In the genomic region with DNA sequence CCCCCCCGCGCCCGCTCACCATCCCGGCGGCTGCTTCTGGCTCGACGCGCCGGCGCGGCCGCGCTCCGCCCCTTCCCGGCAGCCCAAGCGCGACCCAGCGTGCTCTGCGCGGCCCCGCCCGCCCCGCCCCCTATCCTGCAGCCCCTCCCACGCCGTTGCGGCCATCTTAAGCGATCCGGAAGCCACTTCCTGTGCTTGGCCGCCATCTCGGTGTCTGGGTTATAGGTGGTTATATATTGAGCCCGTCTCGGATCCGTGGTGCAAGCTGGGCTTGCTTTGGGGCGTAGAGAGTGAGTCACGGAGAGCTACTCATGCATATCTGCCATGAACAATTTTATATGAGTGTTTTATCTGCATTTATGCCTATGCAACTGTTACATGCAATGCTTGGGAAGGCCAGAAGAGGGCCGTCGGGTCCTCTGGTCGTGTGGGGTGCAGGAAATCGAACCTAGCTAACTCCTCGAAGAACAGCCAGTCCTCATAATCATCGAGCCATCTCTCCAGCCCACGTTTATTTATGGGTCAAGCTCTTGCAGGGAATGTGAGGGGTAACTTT, we compare ENCODE assay signal across 8 mouse cellular contexts. TPM values are rescaled to one million over a fixed set of nuclear protein-coding genes. Genes with fewer than 3 reads are reported as not detected.
DNase-seq lines count a peak whose midpoint lies in the region; ATAC-seq and TF ChIP-seq lines count a peak whose summit lies in the region.

TSS of gene Elob (minus strand) at position 73 of the 556 bp plus-strand sequence.

- DNase-seq in ES-E14 (ENCODE audit: low read depth, low spot score) = peak; percentile 76
- peak; percentile 85 for DNase-seq in cerebellum, adult 11-12 months
- DNase-seq in heart, postnatal 36 days = peak; percentile 83 to 88
- DNase-seq in layer of hippocampus, adult 2 months (ENCODE audit: low spot score in 2 of 2) = peak; percentile 81 to 83
- DNase-seq in lung, embryonic 14.5 days = peak; percentile 93
- DNase-seq in thymus, adult 2 months = peak; percentile 81

- H3K9me3 ChIP-seq in ES-E14 (ENCODE audit: control insufficient read depth, insufficient read depth, low read depth, low read length) = no peaks in the 10 kb centered on the region
- H3K9me3 ChIP-seq in forebrain, embryonic 16.5 days (ENCODE audit: control insufficient read depth, low read length) = no peaks in the 10 kb centered on the region
- peaks cover 5% of the 10 kb centered on the region; the same call in 1 of the 2 replicates for H3K9me3 ChIP-seq in lung, embryonic 14.5 days (ENCODE audit: low read depth, low read length)

- H3K27ac ChIP-seq in ES-E14 (ENCODE audit: insufficient read depth, low read depth, low read length, poor library complexity, severe bottlenecking) = peak within 1 kb of the TSS; percentile 95
- H3K27ac ChIP-seq in forebrain, embryonic 16.5 days (ENCODE audit: low read length) = peak within 1 kb of the TSS; percentile 98
- H3K27ac ChIP-seq in layer of hippocampus, adult 2 months = peak within 1 kb of the TSS; percentile 100
- peak within 1 kb of the TSS; percentile 94 for H3K27ac ChIP-seq in lung, embryonic 14.5 days (ENCODE audit: low read depth)
- H3K27ac ChIP-seq in olfactory bulb, adult 2 months (ENCODE audit: insufficient read depth, low read depth, low read length) = peak within 1 kb of the TSS; percentile 98
- H3K27ac ChIP-seq in thymus, adult 2 months (ENCODE audit: control insufficient read depth, insufficient read depth, low read length) = peak within 1 kb of the TSS; percentile 86

- intact Hi-C loops in heart, postnatal 36 days (cut with DNase I) = loop anchor here (1.0 to 5.0 kb wide), 4 partner anchors 25 to 82 kb away; partner anchors contain the start of genes Flywch1, Kremen2 and Srrm2

- peak; percentile 86 for TF ChIP-seq CTCF in layer of hippocampus, adult 2 months (conservative IDR thresholded peaks at IDR 0.05)
- TF ChIP-seq CTCF in lung, embryonic 14.5 days (IDR thresholded peaks at IDR 0.05; ENCODE audit: low read depth) = peak; percentile 72
- peak; percentile 73; the same call in 1 of the 2 replicates for TF ChIP-seq CTCF in olfactory bulb, adult 2 months (IDR thresholded peaks at IDR 0.05; ENCODE audit: insufficient read depth, low read depth, low read length)
- TF ChIP-seq CTCF in thymus, adult 2 months (IDR thresholded peaks at IDR 0.05; ENCODE audit: borderline replicate concordance, control insufficient read depth, extremely low read depth, insufficient read depth, low read length, poor library complexity) = peak; percentile 64; the same call in 1 of the 2 replicates

- TF ChIP-seq POLR2A in olfactory bulb, adult 2 months (IDR thresholded peaks at IDR 0.05; ENCODE audit: insufficient read depth, low read depth, low read length) = peak; percentile 31; the same call in 1 of the 2 replicates
- TF ChIP-seq POLR2A in thymus, adult 2 months (IDR thresholded peaks at IDR 0.05; ENCODE audit: control insufficient read depth, extremely low read depth, insufficient read depth, low read length, poor library complexity) = 0 out of 2 replicates have a peak, but pooled peaks have one; percentile 11

- peaks cover 20% of the 10 kb centered on the region for H3K36me3 ChIP-seq in ES-E14 (ENCODE audit: control insufficient read depth, insufficient read depth, low read length, poor library complexity, severe bottlenecking)
- peaks cover 7% of the 10 kb centered on the region; the same call in 1 of the 2 replicates for H3K36me3 ChIP-seq in forebrain, embryonic 16.5 days (ENCODE audit: control insufficient read depth, insufficient read depth)
- H3K36me3 ChIP-seq in lung, embryonic 14.5 days (ENCODE audit: insufficient read depth) = peaks cover 33% of the 10 kb centered on the region
- peaks cover 25% of the 10 kb centered on the region for H3K36me3 ChIP-seq in thymus, adult 2 months (ENCODE audit: control insufficient read depth, insufficient read depth, low read length)

- peak within 1 kb of the TSS; percentile 95 for H3K9ac ChIP-seq in ES-E14 (ENCODE audit: insufficient read depth, low read depth, low read length, poor library complexity, severe bottlenecking)
- peak within 1 kb of the TSS; percentile 76 for H3K9ac ChIP-seq in forebrain, embryonic 16.5 days (replicated peaks; ENCODE audit: low read depth, low read length)
- peak within 1 kb of the TSS; percentile 83 for H3K9ac ChIP-seq in lung, embryonic 14.5 days

- H3K27me3 ChIP-seq in forebrain, embryonic 16.5 days (replicated peaks; ENCODE audit: control insufficient read depth, insufficient read depth, low read length) = peaks cover 7% of the 10 kb centered on the region
- peaks cover 3% of the 10 kb centered on the region; the same call in 1 of the 2 replicates for H3K27me3 ChIP-seq in lung, embryonic 14.5 days (ENCODE audit: insufficient read depth, low read length)
- H3K27me3 ChIP-seq in thymus, adult 2 months (ENCODE audit: control insufficient read depth, insufficient read depth, low read length) = no peaks in the 10 kb centered on the region

- 1% methylated on average over 20 of the region's 42 CpGs for WGBS in forebrain, embryonic 16.5 days
- WGBS in lung, embryonic 14.5 days = under 1% methylated on average over 28 of the region's 42 CpGs
- under 1% methylated on average over 36 of the region's 42 CpGs for WGBS in olfactory bulb, adult 2 months
- 2% methylated on average over 30 of the region's 42 CpGs for WGBS in thymus, adult 2 months

- peaks cover 0 to 7% of the 10 kb centered on the region in 2 experiments; a peak in 2 of 4 replicates for H3K4me1 ChIP-seq in ES-E14 (ENCODE audit: control insufficient read depth in 2 of 2, insufficient read depth in 2 of 2, low read length in 2 of 2, poor library complexity in 1 of 2)
- H3K4me1 ChIP-seq in forebrain, embryonic 16.5 days (replicated peaks; ENCODE audit: control insufficient read depth, insufficient read depth, low read length) = peaks cover 18% of the 10 kb centered on the region
- H3K4me1 ChIP-seq in lung, embryonic 14.5 days (ENCODE audit: insufficient read depth) = 0 out of 2 replicates have a peak, but pooled peaks cover 5% of the 10 kb centered on the region
- peaks cover 3% of the 10 kb centered on the region for H3K4me1 ChIP-seq in olfactory bulb, adult 2 months (ENCODE audit: control insufficient read depth, insufficient read depth, low read length)
- peaks cover 14% of the 10 kb centered on the region for H3K4me1 ChIP-seq in thymus, adult 2 months (replicated peaks; ENCODE audit: control insufficient read depth, insufficient read depth, low read length)

- in situ Hi-C loops in ES-E14 (cut with MboI; ENCODE audit: low sequenced_read_pairs in 2 of 2, unreplicated experiment in 2 of 2) = no loop called here

- peak within 1 kb of the TSS; percentile 87 to 94 for H3K4me3 ChIP-seq in ES-E14 (ENCODE audit: insufficient read depth in 1 of 2, low read depth in 1 of 2, low read length in 2 of 2, poor library complexity in 1 of 2, severe bottlenecking in 1 of 2)
- peak within 1 kb of the TSS; percentile 80 for H3K4me3 ChIP-seq in forebrain, embryonic 16.5 days (replicated peaks; ENCODE audit: low read length)
- peak within 1 kb of the TSS; percentile 92 for H3K4me3 ChIP-seq in layer of hippocampus, adult 2 months
- H3K4me3 ChIP-seq in lung, embryonic 14.5 days (ENCODE audit: low read depth, low read length) = peak within 1 kb of the TSS; percentile 83
- peak within 1 kb of the TSS; percentile 73 for H3K4me3 ChIP-seq in olfactory bulb, adult 2 months (ENCODE audit: insufficient read depth, low read depth, low read length)
- H3K4me3 ChIP-seq in thymus, adult 2 months (ENCODE audit: control insufficient read depth, insufficient read depth, low read length) = peak within 1 kb of the TSS; percentile 91

- H3K4me2 ChIP-seq in forebrain, embryonic 16.5 days (ENCODE audit: low read length) = peak within 1 kb of the TSS; percentile 79
- peak within 1 kb of the TSS; percentile 74 for H3K4me2 ChIP-seq in lung, embryonic 14.5 days

- peak; percentile 96 for ATAC-seq in forebrain, embryonic 16.5 days
- peak; percentile 93 for ATAC-seq in lung, embryonic 14.5 days (ENCODE audit: insufficient read depth)

TF ChIP-seq in ES-E14, 5 proteins besides CTCF, POLR2A, EP300 and RAD21:
- TF ChIP-seq HCFC1 (IDR thresholded peaks at IDR 0.05; ENCODE audit: borderline replicate concordance, insufficient read depth, low read length) (peak; percentile 58; the same call in 1 of the 2 replicates), CHD2 (IDR thresholded peaks at IDR 0.05; ENCODE audit: low read depth, low read length) (no peak), ZC3H11A (IDR thresholded peaks at IDR 0.05; ENCODE audit: borderline replicate concordance, low read depth, low read length) (peak; percentile 95)

RNA-seq across cellular contexts. Expression of gene Elob, which starts in this region (rescaled TPM):
- total RNA-seq in ES-E14 (2012; rRNA removed) = 651 and 726 TPM in 2 replicates
- polyA plus RNA-seq in forebrain, embryonic 16.5 days (2015; fragmentation: Nextera tagmentation; extraction: Ambion mirVana) = 1,002 and 1,034 TPM in 2 replicates
- 100 to 1,000 TPM; 345 to 363 TPM for total RNA-seq in heart, postnatal 36 days (2021)
- 100 to 1,000 TPM; 332 to 341 TPM for total RNA-seq in layer of hippocampus, adult 2 months (2021)
- 1,057 and 1,075 TPM in 2 replicates for polyA plus RNA-seq in lung, embryonic 14.5 days (2014; fragmentation: Nextera tagmentation; extraction: Ambion mirVana)
- not detected in 2 replicates for polyA plus RNA-seq in olfactory bulb, adult 2 months (2012; ENCODE audit: insufficient read depth, insufficient read length, low replicate concordance, missing spikeins)
- 639 and 815 TPM in 2 replicates for polyA plus RNA-seq in thymus, adult 2 months (2012; rRNA removed)

Comparison
In these comparisons a context has a peak if more than half of its experiments do, and no peak if none do; other contexts are left out.
1. Peak in every context shown above with its lines: DNase-seq, ATAC-seq, H3K4me3 ChIP-seq and H3K27ac ChIP-seq.